Mouse (Mus musculus) ES-Bruce4 (cell line): ENCODE measurements at regions not wholly inside any gene's neighbourhood (a gene's known extent, or its start where the extent isn't known, plus 50 kb on each side); places are given as distances from the start of the nearest gene placed in this dataset.

Source experiments
- CTCF ChIP-seq: IDR thresholded peaks from one replicate; pipeline ENCODE4 v1.8.1; 2011; ENCODE audit warnings: low read depth, low read length
- EP300 ChIP-seq: IDR thresholded peaks from 2 replicates; pipeline ENCODE4 v1.6.1; 2011; ENCODE audit warnings: low read depth, low read length; ENCODE audit not compliant: insufficient read depth
- POLR2A ChIP-seq: IDR thresholded peaks from one replicate; pipeline ENCODE4 v1.8.1; 2011; ENCODE audit warnings: low read length; ENCODE audit not compliant: insufficient read depth

GRCm38 (mm10) chr11:112219046-112219720, 562.8 kb upstream of the Sox9 start:
- TF ChIP-seq POLR2A (no peak), EP300 (no peak), CTCF (no peak)
